Mouse (Mus musculus): Measurements from ENCODE around the gene A530032D15Rik. TPM values are rescaled to one million over a fixed set of nuclear protein-coding genes. Genes with fewer than 3 reads are reported as not detected.
"Not testable (repeated sequence)": the region's sequence is repeated elsewhere in the genome, so short reads cannot be mapped to it uniquely, and the experiment has no call there.

Gene A530032D15Rik
- total RNA-seq, 2 experiments from 2014 or later = not detected

DNA sequence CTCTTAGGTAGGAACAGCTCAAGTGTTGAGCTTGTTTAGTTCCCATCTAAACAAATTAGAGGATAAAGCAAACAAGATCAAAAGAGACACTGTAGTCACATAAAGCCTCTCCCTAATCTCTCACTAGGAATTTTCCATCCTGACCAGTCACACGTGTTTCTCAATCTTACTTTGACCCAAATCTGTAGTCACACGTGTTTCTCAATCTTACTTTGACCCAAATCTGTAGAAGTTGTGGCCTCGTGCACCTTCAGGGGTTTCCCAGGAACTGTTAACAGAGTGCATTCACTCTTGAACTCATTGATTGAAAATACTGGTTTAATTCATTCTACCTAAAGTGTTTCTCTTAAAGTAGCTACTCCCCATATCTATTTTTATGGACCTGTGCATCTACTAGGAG lies 36.6 kb downstream of the A530032D15Rik start:
- intact Hi-C loops (cut with DNase I; ENCODE audit: low total_unique reads); DNase-seq: not testable (repeated sequence)

DNA sequence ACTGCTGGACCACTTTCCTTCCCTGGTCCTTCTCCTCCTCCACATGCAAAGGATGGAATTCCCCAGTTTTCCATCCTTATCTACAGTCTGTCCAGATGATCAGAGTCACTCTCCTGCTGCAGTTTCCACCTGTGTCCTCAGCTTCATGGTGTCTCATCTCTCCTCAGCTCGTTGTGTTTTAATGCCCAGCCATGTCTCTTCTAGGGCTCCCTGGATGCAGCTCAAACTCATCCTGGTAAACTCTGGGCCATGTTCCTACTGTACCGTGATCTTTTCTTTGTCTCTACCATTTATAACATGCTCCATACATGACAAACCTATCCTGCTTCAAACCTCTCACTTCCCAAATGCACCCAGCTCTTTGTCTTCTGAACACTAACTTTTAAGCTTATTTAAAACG lies 38.0 kb downstream of the A530032D15Rik start:
- intact Hi-C loops (cut with DNase I; ENCODE audit: low total_unique reads); DNase-seq: not testable (repeated sequence)

DNA sequence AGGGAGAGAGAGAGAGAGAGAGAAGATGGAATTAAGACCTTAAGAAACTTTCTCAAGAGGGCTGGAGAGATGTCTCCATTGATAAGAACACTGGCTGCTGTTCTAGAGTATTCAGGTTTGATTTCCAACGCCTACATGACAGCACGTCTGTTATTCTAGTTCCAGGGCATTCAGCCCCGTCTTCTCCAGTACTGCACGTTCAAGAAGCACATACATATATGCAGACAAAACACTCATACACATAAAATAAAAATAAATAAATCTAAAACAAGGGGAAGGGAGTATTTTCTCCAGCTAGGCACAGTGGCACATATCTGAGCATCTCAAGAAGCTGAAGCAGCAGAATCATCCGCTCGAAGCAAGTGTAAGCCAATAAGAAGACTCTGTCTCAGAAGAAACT lies 73.9 kb downstream of the A530032D15Rik start:
- DNase-seq; intact Hi-C loops (cut with DNase I; ENCODE audit: low total_unique reads): not testable (repeated sequence)

DNA sequence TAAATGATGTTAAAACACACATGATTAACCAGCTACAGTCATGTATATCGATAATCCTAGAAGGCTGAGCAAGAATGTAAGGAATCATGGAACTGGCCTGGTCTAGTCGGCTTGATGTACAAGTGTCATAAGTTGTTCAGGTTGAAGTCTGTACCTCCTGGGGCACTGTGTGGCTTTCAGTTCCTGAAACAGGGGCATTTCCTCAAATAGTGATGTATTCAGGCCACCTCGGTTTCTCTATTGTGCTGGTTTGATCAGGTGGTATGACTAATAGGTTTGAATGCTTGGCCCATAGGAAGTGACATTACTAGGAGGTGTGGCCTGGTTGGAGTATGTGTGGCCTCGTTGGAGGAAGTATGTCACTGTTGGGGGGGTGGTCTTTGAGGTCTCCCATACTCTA lies 75.3 kb downstream of the A530032D15Rik start:
- intact Hi-C loops (cut with DNase I; ENCODE audit: low total_unique reads); DNase-seq: not testable (repeated sequence)

DNA sequence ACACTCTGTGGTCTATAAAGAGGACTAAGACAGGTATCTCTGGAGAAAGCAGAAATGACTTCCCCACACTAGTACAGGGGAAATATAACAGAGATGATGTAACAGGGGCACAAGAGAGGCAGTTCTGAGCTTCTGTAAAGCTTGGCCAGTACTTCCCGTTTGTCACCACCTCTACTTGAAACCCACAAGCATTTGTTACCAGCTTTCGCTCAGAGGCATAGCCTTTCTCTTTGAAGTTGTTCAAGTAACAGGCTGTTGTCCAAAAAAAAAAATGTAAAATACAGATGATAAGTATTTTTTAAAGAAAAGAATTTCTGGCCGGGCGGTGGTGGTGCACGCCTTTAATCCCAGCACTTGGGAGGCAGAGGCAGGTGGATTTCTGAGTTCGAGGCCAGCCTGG lies 76.0 kb downstream of the A530032D15Rik start:
- intact Hi-C loops (cut with DNase I; ENCODE audit: low total_unique reads); DNase-seq: not testable (repeated sequence)

Other genes with a start within 250 kb of the A530032D15Rik start
- gene Slc16a14, start 174.7 kb downstream of the A530032D15Rik start, total RNA-seq (2021) = under 1 TPM; 0.27 to 0.38 TPM
- not detected for gene Gm10553, start 9.7 kb downstream of the A530032D15Rik start, total RNA-seq (2021)
- not detected for gene C130026I21Rik, start 160.7 kb upstream of the A530032D15Rik start, total RNA-seq (2021)